Mouse (Mus musculus) telencephalon, adult 2 months (tissue): Measurements from ENCODE around the gene Tgm2.

Experiments
- DNase-seq: peaks from one replicate; pipeline ENCODE4 v3.0.0-alpha.2; 2011; ENCODE audit warnings: low read depth, low spot score

The Tgm2 gene

GRCm38 (mm10) chr2:158141271-158141670, 5.0 kb downstream of the Tgm2 start:
- no peak for DNase-seq

- DNase-seq, result no peak
Observed at GRCm38 (mm10) chr2:158140664-158141063, 5.6 kb downstream of the Tgm2 start.

- peak; percentile 38 for DNase-seq
Observed at GRCm38 (mm10) chr2:158139628-158140027, 6.6 kb downstream of the Tgm2 start.

- DNase-seq, result no peak
Observed at GRCm38 (mm10) chr2:158138778-158139177, 7.5 kb downstream of the Tgm2 start.

- no peak for DNase-seq
Observed at GRCm38 (mm10) chr2:158137771-158138170, 8.5 kb downstream of the Tgm2 start.

- DNase-seq, result no peak
Observed at GRCm38 (mm10) chr2:158136205-158136604, 10.0 kb downstream of the Tgm2 start.

- no peak for DNase-seq
Observed at GRCm38 (mm10) chr2:158133050-158133449, 13.2 kb downstream of the Tgm2 start.

- no peak for DNase-seq
Observed at GRCm38 (mm10) chr2:158132320-158132719, 13.9 kb downstream of the Tgm2 start.

GRCm38 (mm10) chr2:158131197-158131835, 14.9 kb downstream of the Tgm2 start:
- no peak for DNase-seq

- no peak for DNase-seq
Observed at GRCm38 (mm10) chr2:158130391-158130986, 15.7 kb downstream of the Tgm2 start.

GRCm38 (mm10) chr2:158129291-158130002, 16.8 kb downstream of the Tgm2 start:
- no peak for DNase-seq

GRCm38 (mm10) chr2:158128461-158129130, 17.6 kb downstream of the Tgm2 start:
- no peak for DNase-seq

GRCm38 (mm10) chr2:158127872-158128271, 18.4 kb downstream of the Tgm2 start:
- DNase-seq, result no peak

GRCm38 (mm10) chr2:158127245-158127644, 19.0 kb downstream of the Tgm2 start:
- no peak for DNase-seq

GRCm38 (mm10) chr2:158122814-158123213, 23.4 kb downstream of the Tgm2 start:
- DNase-seq, result no peak

- DNase-seq, result no peak
Observed at GRCm38 (mm10) chr2:158121645-158122326, 24.4 kb downstream of the Tgm2 start.

- DNase-seq, result no peak
Observed at GRCm38 (mm10) chr2:158120868-158121267, 25.4 kb downstream of the Tgm2 start.

- DNase-seq, result no peak
Observed at GRCm38 (mm10) chr2:158120211-158120610, 26.0 kb downstream of the Tgm2 start.

GRCm38 (mm10) chr2:158119145-158119544, 27.1 kb downstream of the Tgm2 start:
- DNase-seq, result no peak

GRCm38 (mm10) chr2:158116653-158117052, 29.6 kb downstream of the Tgm2 start:
- DNase-seq, result no peak

GRCm38 (mm10) chr2:158115838-158116453, 30.3 kb downstream of the Tgm2 start:
- no peak for DNase-seq
